Mouse (Mus musculus) liver, embryonic 16.5 days (tissue): ENCODE data around the gene P3h1. TPM values are rescaled to one million over a fixed set of nuclear protein-coding genes. Genes with fewer than 3 reads are reported as not detected.
A peak's percentile ranks its signal among the peaks of the same experiment; 100 is the strongest.
"Not testable (repeated sequence)": the region's sequence is repeated elsewhere in the genome, so short reads cannot be mapped to it uniquely, and the experiment has no call there.

Experiments used
- ATAC-seq: fragments of 200-750 bp; cut with Nextera tagmentation; 2 replicates; pipeline ENCODE4 v1.8.0; 2017; ENCODE audit warnings: low read depth, mild to moderate bottlenecking, moderate number of reproducible peaks, moderate library complexity
- H3K27ac ChIP-seq: fragments of 300-500 bp; sonication (generic); 2 replicates; pipeline ENCODE4 v1.5.1; 2014; ENCODE audit warnings: mild to moderate bottlenecking, low read length
- H3K27me3 ChIP-seq: fragments of 300-500 bp; sonication (generic); 2 replicates; pipeline ENCODE4 v1.6.1; 2014; ENCODE audit warnings: low read depth, low read length, mixed read lengths; ENCODE audit not compliant: control insufficient read depth, insufficient read depth
- H3K36me3 ChIP-seq: fragments of 300-500 bp; sonication (generic); 2 replicates; pipeline ENCODE4 v1.6.1; 2014; ENCODE audit warnings: mild to moderate bottlenecking; ENCODE audit not compliant: control insufficient read depth, insufficient read depth
- H3K4me1 ChIP-seq: fragments of 300-500 bp; sonication (generic); 2 replicates; pipeline ENCODE4 v1.6.1; 2014; ENCODE audit warnings: low read depth, low read length, mixed read lengths; ENCODE audit not compliant: control insufficient read depth
- H3K4me2 ChIP-seq: fragments of 300-500 bp; sonication (generic); 2 replicates; pipeline ENCODE4 v1.6.1; 2014; ENCODE audit warnings: low read depth, low read length, mixed read lengths
- H3K4me3 ChIP-seq: fragments of 300-500 bp; sonication (generic); 2 replicates; pipeline ENCODE4 v1.5.1; 2014; ENCODE audit warnings: low read depth, mild to moderate bottlenecking, low read length
- H3K9ac ChIP-seq: fragments of 300-500 bp; sonication (generic); 2 replicates; pipeline ENCODE4 v1.6.1; 2014; ENCODE audit warnings: low read depth, low read length
- H3K9me3 ChIP-seq: fragments of 300-500 bp; sonication (generic); replicated peaks from 2 replicates; pipeline ENCODE4 v1.6.1; 2016; ENCODE audit warnings: low read length; ENCODE audit not compliant: control insufficient read depth
- WGBS: fragments of 180-500 bp; shearing (Covaris S2); extraction: QIAGEN DNeasy Blood & Tissue Kit; methylation state at CpG from one replicate; pipeline ENCODE4 v1.1.7; 2014; ENCODE audit not compliant: insufficient replicate concordance; 5-methylcytosine and 5-hydroxymethylcytosine counted together
- polyA plus RNA-seq: library from polyadenylated mRNA; unstranded; fragments of >200 nt; fragmentation: Nextera tagmentation; extraction: Ambion mirVana; gene quantifications from 2 replicates; pipeline ENCODE4 v1.2.1, GENCODE M21; 2015

P3h1 gene
- polyA plus RNA-seq, 1 experiment from 2014 or later = 9.0 TPM

GRCm38 (mm10) chr4:119275726-119276125 is 43.0 kb downstream of the P3h1 start:
- WGBS = 65% methylated on average over 2 of the region's 2 CpGs
- Histone ChIP-seq H3K27ac (peak overlapping the region; percentile 71; the same call in 1 of the 2 replicates), H3K9me3 (no peaks in the 10 kb centered on the region), H3K36me3 (peaks cover 54% of the 10 kb centered on the region), H3K4me2 (no peak overlapping the region), H3K4me1 (peaks cover 4% of the 10 kb centered on the region; the same call in 1 of the 2 replicates), H3K9ac (no peak overlapping the region), H3K27me3 (no peaks in the 10 kb centered on the region), H3K4me3 (no peak overlapping the region)
- no peak for ATAC-seq

- not testable (repeated sequence) for H3K9ac ChIP-seq, ATAC-seq, H3K4me2 ChIP-seq, H3K27ac ChIP-seq, H3K4me1 ChIP-seq, H3K4me3 ChIP-seq, H3K27me3 ChIP-seq, H3K9me3 ChIP-seq
- H3K36me3 ChIP-seq = peaks cover 70% of the 10 kb centered on the region
- 76% methylated on average over 15 of the region's 15 CpGs for WGBS
Observed at GRCm38 (mm10) chr4:119278784-119279183, 46.1 kb downstream of the P3h1 start.

GRCm38 (mm10) chr4:119284861-119285260 is 52.1 kb downstream of the P3h1 start:
- Histone ChIP-seq H3K27me3 (no peaks in the 10 kb centered on the region), H3K36me3 (peaks cover 48% of the 10 kb centered on the region), H3K4me3 (no peak overlapping the region), H3K9me3 (no peaks in the 10 kb centered on the region), H3K4me1 (peaks cover 25% of the 10 kb centered on the region), H3K4me2 (no peak overlapping the region), H3K9ac (no peak overlapping the region), H3K27ac (no peak overlapping the region)
- 53% methylated on average over 1 of the region's 1 CpGs for WGBS
- no peak for ATAC-seq

- peak overlapping the region; percentile 44 for H3K27ac ChIP-seq
- no peak overlapping the region for H3K9ac ChIP-seq
- peak overlapping the region; percentile 20; the same call in 1 of the 2 replicates for H3K4me2 ChIP-seq
- WGBS = 20% methylated on average over 2 of the region's 2 CpGs
- peaks cover 25% of the 10 kb centered on the region for H3K4me1 ChIP-seq
- ATAC-seq = peak; percentile 59
- H3K9me3 ChIP-seq = no peaks in the 10 kb centered on the region
- H3K36me3 ChIP-seq = peaks cover 45% of the 10 kb centered on the region
- no peak overlapping the region for H3K4me3 ChIP-seq
- H3K27me3 ChIP-seq = no peaks in the 10 kb centered on the region
Observed at GRCm38 (mm10) chr4:119285336-119285735, 52.6 kb downstream of the P3h1 start.

- Histone ChIP-seq H3K36me3 (peaks cover 9% of the 10 kb centered on the region), H3K4me2 (peak overlapping the region; percentile 79), H3K4me1 (peaks cover 34% of the 10 kb centered on the region), H3K4me3 (peak overlapping the region; percentile 81), H3K27me3 (no peaks in the 10 kb centered on the region), H3K9ac (peak overlapping the region; percentile 81; the same call in 1 of the 2 replicates), H3K27ac (no peak overlapping the region; the same call in 1 of the 2 replicates), H3K9me3 (no peaks in the 10 kb centered on the region)
- no peak for ATAC-seq
- WGBS = 79% methylated on average over 1 of the region's 1 CpGs
Observed at GRCm38 (mm10) chr4:119291921-119292320, 59.2 kb downstream of the P3h1 start.

- no peaks in the 10 kb centered on the region for H3K9me3 ChIP-seq
- under 1% methylated on average over 24 of the region's 24 CpGs for WGBS
- peak overlapping the region; percentile 81 for H3K9ac ChIP-seq
- peak overlapping the region; percentile 72 for H3K27ac ChIP-seq
- no peak for ATAC-seq
- peak overlapping the region; percentile 81 for H3K4me3 ChIP-seq
- no peaks in the 10 kb centered on the region for H3K27me3 ChIP-seq
- H3K36me3 ChIP-seq = peaks cover 7% of the 10 kb centered on the region
- peak overlapping the region; percentile 79 for H3K4me2 ChIP-seq
- peaks cover 26% of the 10 kb centered on the region for H3K4me1 ChIP-seq
Observed at GRCm38 (mm10) chr4:119292771-119293573, 60.3 kb downstream of the P3h1 start.

GRCm38 (mm10) chr4:119293574-119294258 is 61.0 kb downstream of the P3h1 start:
- Histone ChIP-seq H3K36me3 (peaks cover 7% of the 10 kb centered on the region), H3K9me3 (no peaks in the 10 kb centered on the region), H3K27me3 (no peaks in the 10 kb centered on the region), H3K27ac (peak overlapping the region; percentile 72), H3K4me2 (peak overlapping the region; percentile 79), H3K9ac (peak overlapping the region; percentile 81), H3K4me1 (peaks cover 26% of the 10 kb centered on the region), H3K4me3 (peak overlapping the region; percentile 81)
- WGBS = 0% methylated on average over 43 of the region's 80 CpGs
- ATAC-seq = peak; percentile 19

- Histone ChIP-seq H3K4me2 (peak within 1 kb of the TSS; percentile 83), H3K4me3 (peak within 1 kb of the TSS; percentile 81), H3K36me3 (peaks cover 5% of the 10 kb centered on the region), H3K27ac (peak within 1 kb of the TSS; percentile 76), H3K4me1 (peaks cover 26% of the 10 kb centered on the region), H3K9ac (peak within 1 kb of the TSS; percentile 81), H3K27me3 (no peaks in the 10 kb centered on the region), H3K9me3 (no peaks in the 10 kb centered on the region)
- peak; percentile 98 for ATAC-seq
- under 1% methylated on average over 61 of the region's 61 CpGs for WGBS
Observed at GRCm38 (mm10) chr4:119294415-119295133, 61.9 kb downstream of the P3h1 start, which contains the start of gene Ybx1. TSS of gene Ybx1 (minus strand) at chr4:119294604.
